Mouse (Mus musculus) left cerebral cortex, postnatal 36 days (tissue): ENCODE data around the gene Nampt. TPM values are rescaled to one million over a fixed set of nuclear protein-coding genes. Genes with fewer than 3 reads are reported as not detected.
A peak's percentile ranks its signal among the peaks of the same experiment; 100 is the strongest.

Source experiments
- DNase-seq, 2 experiments: peaks; one replicate each; pipeline ENCODE4 v3.0.0; 2021 to 2022; ENCODE audit warnings: low spot score in 2 of 2, mixed read lengths in 1 of 2
- intact Hi-C: fragments of 180-260 bp; cut with DNase I; formaldehyde crosslinking; loops from one replicate; pipeline ENCODE4 v1.15.1; 2025
- total RNA-seq, 2 experiments: library from RNA; stranded (reverse); gene quantifications; 2 replicates each; pipeline ENCODE4 v1.2.3; 2021

Gene Nampt
- 10 to 100 TPM; 30.2 to 33.3 TPM for total RNA-seq

DNA sequence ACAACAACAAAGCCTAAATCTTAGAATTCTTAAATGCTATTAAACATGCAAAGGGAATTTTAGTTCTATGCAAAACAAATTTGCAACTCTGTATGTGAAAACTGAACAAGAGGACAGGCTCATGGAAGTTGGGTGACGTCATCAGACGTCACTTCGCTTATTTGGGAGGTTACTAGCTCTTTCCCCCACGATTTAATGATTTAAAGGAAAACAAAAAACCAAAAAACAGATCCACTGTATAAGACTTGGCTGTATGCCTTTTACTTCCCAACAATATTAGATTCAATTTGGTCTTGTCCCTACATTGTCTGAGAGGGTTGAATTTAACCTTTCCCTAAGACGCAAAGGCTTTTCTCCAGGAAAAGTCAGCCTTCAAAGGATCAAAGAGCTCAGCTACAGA lies at the start of gene Nampt:
TSS of gene Nampt (plus strand) at position 130 of the 400 bp plus-strand sequence.
- DNase-seq: no peak
- intact Hi-C loops: loop anchor here (5.0 kb wide), 1 partner anchor 442 kb away; the partner anchor contains the start of gene Ccdc71l

DNA sequence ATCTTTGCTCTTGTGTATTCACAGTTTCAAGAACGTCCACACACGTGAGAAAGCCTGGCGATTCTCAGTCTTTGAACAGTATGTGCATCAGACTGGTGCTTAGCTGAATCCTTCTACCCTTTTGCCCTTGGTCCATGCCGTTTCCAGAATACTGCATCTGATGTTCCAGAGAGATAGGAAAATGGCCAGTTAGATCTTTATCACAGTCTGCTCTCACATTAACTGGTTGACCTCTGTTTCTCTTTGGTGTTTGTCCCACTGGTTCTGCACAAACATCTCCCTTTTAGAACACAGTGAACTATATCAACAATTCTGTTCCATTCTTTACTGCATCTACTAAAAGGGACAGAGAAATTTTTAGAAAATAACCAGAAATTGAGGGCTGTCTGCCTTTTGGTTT lies 48.6 kb upstream of the Nampt start:
- intact Hi-C loops: no loop called here
- no peak for DNase-seq

DNA sequence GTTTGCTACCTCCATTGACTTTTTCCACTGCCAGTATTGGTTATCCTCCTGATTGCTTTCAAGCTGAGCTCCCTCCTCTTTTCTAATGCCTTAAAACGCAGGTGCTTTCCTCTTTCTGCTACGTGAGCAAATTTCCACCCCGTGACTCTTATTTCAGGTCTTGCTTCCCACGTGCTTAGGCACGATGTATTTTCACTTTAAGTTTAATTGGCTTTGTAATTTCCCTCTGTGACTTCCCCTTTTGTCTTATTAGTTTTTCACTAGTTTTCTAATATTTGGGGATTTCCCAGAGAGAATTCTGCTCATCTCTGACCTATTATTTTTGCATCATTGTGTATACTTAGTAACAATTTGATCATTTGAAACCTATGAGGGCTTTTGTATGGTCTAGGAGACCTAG lies 44.8 kb upstream of the Nampt start:
- intact Hi-C loops: no loop called here
- DNase-seq: no peak

DNA sequence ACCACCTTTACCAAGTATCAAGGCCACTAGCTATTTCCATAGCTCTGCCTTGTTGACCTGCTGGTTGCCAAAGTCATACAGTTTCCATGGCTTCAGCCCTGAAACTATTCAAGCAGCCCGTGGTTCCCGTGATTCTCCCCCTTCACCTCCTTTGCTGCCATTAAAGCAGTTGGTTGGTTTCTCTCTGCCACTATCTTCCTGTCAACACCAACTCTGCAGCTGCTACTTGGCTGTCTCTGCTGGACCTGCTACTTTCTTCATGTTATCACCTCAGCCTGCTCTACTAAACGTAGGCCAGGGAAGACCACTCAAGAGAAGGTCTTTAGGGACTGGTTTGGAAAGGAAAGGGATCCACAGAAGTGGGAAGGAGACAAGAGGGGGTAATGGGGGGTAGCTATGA lies 30.3 kb upstream of the Nampt start:
- intact Hi-C loops: no loop called here
- DNase-seq: no peak

DNA sequence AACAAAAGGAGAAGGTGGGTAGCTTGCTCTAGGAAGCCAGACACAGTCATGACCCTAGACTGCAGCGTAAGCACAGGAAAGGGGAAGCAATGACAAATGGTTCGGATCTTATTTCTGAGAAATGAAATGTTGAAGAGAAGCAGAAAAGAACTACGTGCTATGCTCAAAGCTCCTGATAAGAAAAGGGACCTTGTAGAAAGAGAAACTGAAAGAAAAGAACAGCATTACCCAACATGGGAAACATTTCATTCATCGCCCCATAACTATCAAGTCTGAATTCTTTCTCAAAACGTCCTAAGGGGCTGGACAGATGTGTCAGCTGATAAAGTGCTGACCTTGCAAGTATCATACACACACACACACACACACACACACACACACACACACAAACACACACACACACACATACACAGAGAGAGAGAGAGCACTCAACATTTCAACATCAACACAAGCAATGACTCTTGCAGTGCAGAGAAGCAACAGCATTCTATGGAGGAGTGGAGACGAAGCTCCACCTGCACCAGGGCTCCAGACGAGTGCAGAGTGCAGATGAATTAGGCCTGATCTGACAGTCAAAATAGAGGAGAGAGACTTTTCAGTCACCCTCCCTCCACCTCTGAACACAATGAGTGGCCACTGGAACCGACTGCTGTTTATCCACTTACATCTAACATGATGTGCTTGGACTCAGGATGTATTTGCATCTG lies 23.4 kb upstream of the Nampt start:
- DNase-seq: no peak
- intact Hi-C loops: no loop called here

DNA sequence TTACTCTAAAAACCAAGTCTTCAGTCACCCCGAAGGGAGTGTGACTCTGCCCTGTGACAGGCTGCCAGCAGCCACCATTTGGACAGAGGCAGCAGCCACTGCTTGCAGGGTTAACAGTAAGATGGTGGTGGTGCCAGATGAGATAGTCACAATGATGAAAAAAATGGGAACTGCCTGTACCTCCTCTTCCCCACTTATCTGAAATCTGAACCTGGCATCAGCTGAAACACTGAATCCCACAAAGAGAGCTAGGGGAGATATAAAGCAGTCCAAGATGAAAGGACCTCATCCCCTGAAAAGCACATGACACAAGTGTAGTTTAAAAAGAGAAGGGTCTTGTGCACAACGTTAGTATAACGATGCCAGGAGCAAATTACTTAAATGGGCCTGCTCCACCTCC lies 21.9 kb upstream of the Nampt start:
- intact Hi-C loops: no loop called here
- no peak for DNase-seq

DNA sequence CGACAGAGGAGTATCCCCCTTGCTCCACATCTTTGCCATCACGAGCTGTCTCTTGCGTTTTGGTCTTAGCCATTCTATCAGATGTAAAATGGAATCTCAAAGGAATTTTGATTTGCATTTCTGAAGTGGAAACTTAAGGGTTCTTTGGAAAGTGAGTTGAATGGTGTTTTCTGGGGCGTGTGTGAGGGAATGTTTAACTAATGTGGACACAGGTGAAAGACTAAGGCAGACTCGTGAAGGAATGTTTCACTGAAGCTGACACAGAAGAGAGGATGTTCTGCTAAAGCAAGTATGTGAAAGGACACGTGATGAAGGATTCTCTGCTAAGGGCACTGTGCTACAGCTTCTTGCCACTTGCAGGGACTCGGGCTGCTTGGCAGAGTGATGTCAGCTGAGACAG lies 18.3 kb upstream of the Nampt start:
- intact Hi-C loops: no loop called here
- DNase-seq: no peak

DNA sequence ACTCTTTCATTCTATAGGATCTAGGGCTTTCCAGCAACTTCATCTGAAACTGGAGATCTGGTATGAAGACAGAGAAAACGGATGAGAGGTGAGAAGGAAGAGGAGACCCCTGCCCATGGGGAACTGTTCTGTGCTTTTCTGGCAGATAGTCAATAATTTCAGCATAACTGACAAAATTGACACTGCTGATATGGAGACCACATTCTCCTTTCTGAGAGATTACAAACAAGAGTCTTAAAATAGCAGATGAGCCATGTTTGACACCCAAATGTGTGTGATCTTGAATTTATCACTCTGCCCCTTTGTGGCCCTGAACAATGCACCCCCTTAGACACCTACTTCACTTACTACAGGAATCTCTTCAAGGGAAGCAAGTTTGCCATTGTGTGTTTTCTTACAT lies 13.8 kb upstream of the Nampt start:
- intact Hi-C loops: no loop called here
- no peak for DNase-seq

DNA sequence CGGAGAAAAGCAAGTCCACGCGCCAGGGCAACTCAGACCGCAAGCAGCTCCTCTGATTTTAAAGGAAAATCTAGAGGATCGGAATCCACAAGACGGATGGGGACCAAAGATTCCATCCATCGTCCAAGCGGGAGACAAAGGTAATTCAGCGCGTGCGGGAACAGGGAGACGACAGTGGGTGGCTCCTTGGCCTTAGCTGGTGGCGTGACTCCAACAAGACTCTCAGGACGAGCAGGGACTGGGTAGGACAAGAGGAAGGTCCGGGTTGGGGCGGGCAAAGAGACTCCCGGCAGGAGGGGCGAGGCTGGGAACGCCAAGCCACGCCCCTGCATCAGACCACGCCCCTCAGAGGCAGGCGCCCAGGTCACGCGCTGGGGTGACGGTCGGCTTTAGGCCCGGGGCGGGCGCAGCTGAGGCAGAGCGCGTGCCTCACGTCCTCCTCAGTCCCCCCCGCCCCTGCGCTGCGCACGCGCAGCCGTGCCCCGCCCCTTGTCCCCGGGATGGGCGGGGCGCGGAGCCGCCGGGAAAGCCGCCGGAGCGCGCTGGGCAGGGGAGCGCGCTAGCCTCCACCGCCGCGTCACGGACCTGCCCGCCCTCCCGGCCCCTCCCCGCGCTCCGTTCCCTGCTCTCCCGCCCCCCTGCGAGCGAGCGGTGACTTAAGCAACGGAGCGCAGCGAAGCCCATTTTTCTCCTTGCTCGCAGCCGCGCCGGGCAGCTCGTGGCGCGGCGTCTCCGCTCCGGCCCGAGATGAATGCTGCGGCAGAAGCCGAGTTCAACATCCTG lies 669 bp downstream of the Nampt start:
- peak; percentile 96 to 98 for DNase-seq
- intact Hi-C loops: loop anchor here (5.0 to 10.0 kb wide), 3 partner anchors 105 to 443 kb away; partner anchors contain the start of gene Ccdc71l

DNA sequence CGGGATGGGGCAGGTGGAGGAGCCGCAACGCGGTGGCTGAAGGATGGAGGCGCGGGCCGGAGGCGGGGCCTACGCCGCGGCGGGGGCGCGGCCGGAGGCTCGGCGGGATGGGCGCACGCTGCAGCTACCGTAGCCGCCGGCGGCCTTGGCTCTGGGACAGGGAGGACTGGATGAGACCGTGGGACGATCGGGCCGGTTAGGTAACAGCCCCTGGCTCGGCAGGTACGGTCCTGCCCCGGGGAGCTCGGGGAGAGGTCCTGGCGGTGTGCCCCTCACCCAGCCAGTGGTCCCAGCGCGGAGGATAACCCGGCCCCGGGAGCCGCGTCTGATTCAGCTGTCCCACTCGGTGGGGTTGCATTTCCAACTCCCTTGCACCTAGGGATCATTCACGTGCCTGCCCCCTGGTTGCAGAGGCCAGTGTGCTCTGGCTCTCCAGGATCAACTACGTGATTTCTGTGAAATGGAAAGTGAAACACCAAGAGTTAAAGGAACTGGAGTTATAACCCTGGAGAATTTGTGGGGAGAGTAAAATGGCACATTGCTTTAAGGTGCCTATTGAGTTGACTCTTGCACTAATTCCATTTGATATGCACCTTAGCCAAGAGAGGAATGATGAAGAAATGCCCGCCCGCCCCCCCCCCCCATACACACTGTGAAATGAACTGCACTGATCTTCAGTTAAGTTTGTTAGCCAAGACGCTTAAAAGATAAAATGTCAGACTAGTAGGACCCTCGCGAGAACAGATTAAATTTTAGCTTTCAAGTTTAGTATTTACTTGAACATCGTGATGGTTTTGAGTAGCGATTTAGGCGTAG lies 1.6 kb downstream of the Nampt start:
- DNase-seq: peak; percentile 72 to 80
- intact Hi-C loops: loop anchor here (5.0 to 10.0 kb wide), 2 partner anchors 106 to 184 kb away; no protein-coding TSS in a partner anchor

DNA sequence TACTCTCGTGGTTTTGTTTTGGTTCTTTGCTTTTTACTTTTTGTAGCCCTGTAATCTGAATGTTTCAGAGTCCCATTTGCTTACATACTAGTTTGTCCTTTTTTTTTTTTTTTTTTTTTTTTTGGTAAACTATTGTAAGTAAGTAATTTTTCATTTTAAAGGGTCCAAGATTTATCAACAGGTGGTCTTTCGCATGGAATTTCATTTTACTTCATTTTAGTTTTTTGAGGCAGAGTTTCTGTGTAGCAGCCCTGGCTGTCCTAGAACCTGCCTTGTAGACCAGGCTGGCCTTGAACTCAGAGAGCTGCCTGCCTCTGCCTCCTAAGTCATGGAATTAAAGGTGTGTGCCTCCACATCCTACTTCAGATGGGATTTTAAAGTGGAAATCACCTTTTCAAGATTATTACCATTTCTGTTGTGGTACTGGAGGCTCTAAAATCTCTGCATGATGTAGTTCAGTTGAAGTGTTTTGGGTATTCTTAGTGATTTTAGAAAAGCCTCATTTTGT lies 2.2 kb downstream of the Nampt start:
- no peak for DNase-seq
- intact Hi-C loops: loop anchor here (5.0 to 10.0 kb wide), 2 partner anchors 107 to 184 kb away; no protein-coding TSS in a partner anchor

DNA sequence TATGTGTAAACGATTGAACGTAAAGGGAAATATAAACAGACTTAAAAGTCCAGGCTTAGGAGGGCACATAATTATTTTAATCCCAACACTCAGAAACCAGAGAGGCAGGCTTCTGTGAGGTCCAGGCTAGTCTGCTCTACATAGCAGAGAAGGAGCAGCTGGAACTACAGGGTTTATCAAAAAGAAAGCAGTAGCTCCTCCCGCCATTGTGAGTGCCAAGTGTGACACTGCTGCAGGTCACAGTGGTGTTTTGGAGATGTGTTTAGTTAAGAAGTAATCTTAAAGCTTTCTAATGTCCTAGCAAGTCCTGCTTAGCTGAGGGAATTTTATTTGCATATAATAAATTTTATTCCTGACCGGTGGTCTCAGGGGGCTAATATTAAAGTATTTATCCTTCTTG lies 2.7 kb downstream of the Nampt start:
- intact Hi-C loops: loop anchor here (5.0 to 10.0 kb wide), 2 partner anchors 107 to 185 kb away; no protein-coding TSS in a partner anchor
- DNase-seq: no peak

DNA sequence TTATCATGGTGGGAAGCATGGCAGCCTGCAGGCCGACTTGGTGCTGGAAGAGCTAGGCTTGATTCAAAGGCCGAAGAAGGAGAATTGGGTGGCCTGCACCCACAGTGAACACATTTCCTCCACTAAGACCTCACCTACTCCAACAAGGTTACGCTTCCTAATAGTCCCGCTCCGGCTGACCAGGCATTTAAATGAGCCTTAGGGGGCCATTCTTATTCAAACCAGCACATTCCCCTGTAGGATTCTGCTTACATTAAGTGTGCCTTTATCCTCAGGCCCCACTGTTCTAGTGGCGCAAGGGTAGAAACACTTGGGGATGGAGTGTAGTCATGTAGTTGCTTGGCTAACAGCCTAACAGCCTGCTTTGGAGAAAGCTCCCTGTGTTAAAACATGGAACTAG lies 5.2 kb downstream of the Nampt start:
- intact Hi-C loops: loop anchor here (5.0 to 10.0 kb wide), 2 partner anchors 110 to 187 kb away; no protein-coding TSS in a partner anchor
- DNase-seq: no peak

DNA sequence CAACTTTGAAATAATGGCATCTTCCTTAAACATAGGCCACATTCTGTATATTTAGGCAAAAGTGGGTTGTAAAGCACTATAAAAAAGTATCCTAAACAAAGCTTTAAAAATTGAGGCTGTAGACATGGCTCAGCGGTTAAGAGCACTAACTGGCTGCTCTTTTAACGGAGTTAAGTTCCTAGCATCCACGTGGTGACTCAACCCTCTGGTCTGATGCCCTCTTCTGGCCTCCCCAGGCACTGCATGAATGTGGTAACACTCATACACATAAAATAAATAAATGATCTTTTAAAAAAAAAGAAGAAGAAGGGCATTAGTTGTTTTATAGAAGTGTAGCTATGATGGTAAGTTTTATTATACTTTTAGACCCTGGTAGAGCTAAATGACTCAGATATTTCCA lies 7.6 kb downstream of the Nampt start:
- DNase-seq: peak; percentile 15 to 38
- intact Hi-C loops: loop anchor here (10.0 kb wide), 1 partner anchor 112 kb away; no protein-coding TSS in a partner anchor

DNA sequence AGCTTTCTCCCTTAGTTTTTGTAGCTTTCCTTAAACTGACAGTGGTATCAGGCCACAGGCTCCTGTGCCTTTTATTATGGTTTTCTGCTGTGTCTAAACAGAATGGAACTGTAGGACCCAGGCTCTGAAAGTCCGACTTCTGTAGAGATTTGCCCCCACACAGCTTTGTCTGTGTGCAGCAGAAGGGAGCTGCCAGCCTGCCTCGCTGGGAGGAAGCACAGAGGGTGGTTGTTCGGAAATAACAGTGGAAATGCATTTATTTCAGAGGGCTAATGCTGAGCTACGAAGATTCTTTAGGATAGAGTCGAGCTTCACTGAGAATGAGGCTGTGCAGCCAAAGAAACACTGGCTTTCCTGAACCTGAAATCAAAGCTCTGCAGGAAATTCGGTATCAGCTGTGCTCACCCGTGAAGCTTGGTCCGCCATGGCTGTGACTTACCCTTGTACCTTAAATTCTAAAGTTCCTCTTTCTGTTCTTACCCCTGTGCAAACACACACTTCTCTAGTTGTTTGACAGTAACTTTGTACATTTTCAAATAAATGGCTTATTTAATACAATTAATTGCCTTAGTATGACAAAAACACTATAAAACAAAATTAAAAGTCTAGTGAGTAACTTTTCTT lies 8.9 kb downstream of the Nampt start:
- intact Hi-C loops: loop anchor here (10.0 kb wide), 1 partner anchor 113 kb away; no protein-coding TSS in a partner anchor
- DNase-seq: peak in 1 of 2 experiments; percentile 13

DNA sequence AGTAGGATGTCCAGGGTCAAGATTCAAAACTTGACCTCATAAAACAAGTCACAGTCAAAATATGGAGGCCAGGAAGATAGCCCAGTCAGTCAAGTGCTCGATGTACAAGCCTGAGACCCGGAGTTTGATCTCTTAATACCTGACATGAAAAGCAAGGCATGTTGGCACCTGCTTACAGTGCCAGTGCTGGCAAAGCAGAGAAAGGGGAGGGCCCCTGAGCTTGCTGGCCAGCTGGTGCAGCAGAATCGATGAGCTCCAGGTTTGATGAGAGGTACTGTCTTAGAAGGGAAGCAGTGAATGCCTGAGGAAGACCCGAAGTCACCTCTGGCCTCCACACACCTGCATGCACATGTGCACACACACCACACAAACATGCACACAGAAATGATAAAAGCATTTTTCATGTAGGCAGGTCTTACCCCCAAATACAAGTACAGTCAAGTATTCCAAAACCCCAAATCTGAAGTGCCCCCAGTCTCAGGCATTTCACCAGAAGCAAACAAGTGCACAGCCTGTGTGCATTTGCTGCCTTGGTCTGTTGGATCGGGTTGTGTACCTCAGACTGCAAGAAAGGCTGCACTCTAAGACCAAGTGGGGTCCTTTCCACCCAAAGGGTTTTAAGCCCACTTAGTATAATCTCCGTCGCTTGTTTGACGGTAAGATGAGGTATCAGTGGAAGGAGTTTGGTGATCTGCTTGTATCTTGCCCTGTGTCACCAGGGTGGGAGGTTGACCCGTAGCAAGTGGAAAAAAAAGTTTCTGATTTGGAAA lies 10.2 kb downstream of the Nampt start:
- intact Hi-C loops: loop anchor here (10.0 kb wide), 1 partner anchor 115 kb away; no protein-coding TSS in a partner anchor

DNA sequence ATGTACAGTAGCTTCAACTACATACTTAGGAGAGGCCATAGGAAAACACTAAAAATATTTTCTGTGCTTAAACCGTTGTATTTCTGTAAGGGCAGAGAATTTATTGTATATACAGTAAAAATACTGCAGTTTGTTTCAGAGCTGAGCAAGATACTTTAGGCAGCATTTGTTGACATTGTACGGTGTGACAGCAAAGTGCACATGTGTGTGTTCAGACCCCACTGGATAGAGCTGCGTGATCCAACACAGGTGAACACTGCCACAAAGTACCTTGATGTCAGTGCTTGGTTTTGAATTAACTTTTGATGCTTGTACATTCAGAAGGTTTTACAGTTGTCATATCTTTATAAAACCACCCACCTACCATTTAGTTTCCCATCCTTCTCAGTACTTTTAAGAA lies 12.7 kb downstream of the Nampt start:
- intact Hi-C loops: no loop called here
- DNase-seq: no peak

More for the DNA sequence above, 10.2 kb downstream of the Nampt start:
- DNase-seq: no peak

DNA sequence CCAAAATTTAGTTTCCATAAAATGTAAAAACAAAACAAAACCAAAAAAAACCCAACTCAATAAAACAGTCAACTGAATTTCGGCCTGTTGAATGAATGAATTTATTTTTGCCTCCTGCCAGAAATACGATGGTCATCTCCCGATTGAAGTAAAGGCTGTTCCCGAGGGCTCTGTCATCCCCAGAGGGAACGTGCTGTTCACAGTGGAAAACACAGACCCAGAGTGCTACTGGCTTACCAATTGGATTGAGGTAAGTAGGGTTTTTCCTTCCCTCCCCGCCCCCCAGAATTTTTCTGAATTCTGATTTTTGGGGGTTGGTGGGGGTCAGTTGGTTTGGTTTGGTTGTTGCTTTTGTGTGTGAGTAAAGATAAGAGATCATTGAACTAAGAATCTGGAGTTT lies 15.4 kb downstream of the Nampt start:
- intact Hi-C loops: no loop called here
- DNase-seq: no peak
